Mouse (Mus musculus) embryo, embryonic 9.5 days (tissue): ENCODE measurements around the gene Plxdc1.
A peak's percentile ranks its signal among the peaks of the same experiment; 100 is the strongest.

Experiments
- DNase-seq: peaks from one replicate; pipeline ENCODE4 v3.0.0-alpha.2; 2017; ENCODE audit errors: extremely low spot score

Gene Plxdc1

GRCm38 (mm10) chr11:97985727-97986677, at the start of gene Plxdc1:
Plxdc1 (minus strand) TSS chr11:97986444.
- DNase-seq = peak; percentile 23

GRCm38 (mm10) chr11:98035977-98036377, 49.7 kb upstream of the Plxdc1 start:
- DNase-seq = peak; percentile 69

- no peak for DNase-seq
Measured at GRCm38 (mm10) chr11:98034840-98035239, 48.6 kb upstream of the Plxdc1 start.

- DNase-seq = no peak
Measured at GRCm38 (mm10) chr11:98034061-98034460, 47.8 kb upstream of the Plxdc1 start.

GRCm38 (mm10) chr11:98031443-98031770, 45.2 kb upstream of the Plxdc1 start:
- DNase-seq = peak; percentile 84

- peak; percentile 39 for DNase-seq
Measured at GRCm38 (mm10) chr11:98030701-98031442, 44.6 kb upstream of the Plxdc1 start.

GRCm38 (mm10) chr11:98027785-98028184, 41.5 kb upstream of the Plxdc1 start:
- no peak for DNase-seq

GRCm38 (mm10) chr11:98027297-98027688, 41.0 kb upstream of the Plxdc1 start:
- peak; percentile 32 for DNase-seq

- DNase-seq = peak; percentile 92
Measured at GRCm38 (mm10) chr11:98026570-98027296, 40.5 kb upstream of the Plxdc1 start, which contains the start of gene Rpl19. Rpl19 (plus strand) TSS chr11:98026710.

- DNase-seq = no peak
Measured at GRCm38 (mm10) chr11:98026248-98026569, 40.0 kb upstream of the Plxdc1 start.

- no peak for DNase-seq
Measured at GRCm38 (mm10) chr11:98024516-98024915, 38.3 kb upstream of the Plxdc1 start.

GRCm38 (mm10) chr11:98022555-98023371, 36.5 kb upstream of the Plxdc1 start, which contains the start of gene Cacnb1:
Cacnb1 (minus strand) TSS chr11:98023034.
- peak; percentile 91 for DNase-seq

GRCm38 (mm10) chr11:98022253-98022554, 36.0 kb upstream of the Plxdc1 start:
- no peak for DNase-seq

GRCm38 (mm10) chr11:98021565-98022252, 35.5 kb upstream of the Plxdc1 start:
- DNase-seq = no peak

- DNase-seq = no peak
Measured at GRCm38 (mm10) chr11:98021118-98021517, 34.9 kb upstream of the Plxdc1 start.

- no peak for DNase-seq
Measured at GRCm38 (mm10) chr11:98020710-98021109, 34.5 kb upstream of the Plxdc1 start.

- DNase-seq = no peak
Measured at GRCm38 (mm10) chr11:98019883-98020610, 33.8 kb upstream of the Plxdc1 start.

GRCm38 (mm10) chr11:98018858-98019641, 32.8 kb upstream of the Plxdc1 start:
- DNase-seq = peak; percentile 47

- no peak for DNase-seq
Measured at GRCm38 (mm10) chr11:98018222-98018621, 32.0 kb upstream of the Plxdc1 start.
